Mouse (Mus musculus) layer of hippocampus, adult 2 months (tissue): ENCODE results near the gene Rpl18. TPM values are rescaled to one million over a fixed set of nuclear protein-coding genes. Genes with fewer than 3 reads are reported as not detected.

Experiments
- DNase-seq, 2 experiments: peaks; one replicate each; pipeline ENCODE4 v3.0.0; 2022; ENCODE audit warnings: low spot score in 2 of 2
- H3K27ac ChIP-seq: fragments of 200-600 bp; 2 replicates; pipeline ENCODE4 v1.8.1; 2022
- H3K4me3 ChIP-seq: fragments of 200-600 bp; 2 replicates; pipeline ENCODE4 v1.8.1; 2022; ENCODE audit warnings: mild to moderate bottlenecking
- CTCF ChIP-seq: fragments of 200-600 bp; conservative IDR thresholded peaks from 2 replicates; pipeline ENCODE4 v1.8.1; 2022; ENCODE audit warnings: antibody characterized with exemption, mild to moderate bottlenecking, moderate library complexity
- total RNA-seq, 2 experiments: library from RNA; stranded (reverse); gene quantifications; 2 replicates each; pipeline ENCODE4 v1.2.3; 2021

The Rpl18 gene
- total RNA-seq, 2 experiments from 2014 or later: 342 to 353 TPM

DNA sequence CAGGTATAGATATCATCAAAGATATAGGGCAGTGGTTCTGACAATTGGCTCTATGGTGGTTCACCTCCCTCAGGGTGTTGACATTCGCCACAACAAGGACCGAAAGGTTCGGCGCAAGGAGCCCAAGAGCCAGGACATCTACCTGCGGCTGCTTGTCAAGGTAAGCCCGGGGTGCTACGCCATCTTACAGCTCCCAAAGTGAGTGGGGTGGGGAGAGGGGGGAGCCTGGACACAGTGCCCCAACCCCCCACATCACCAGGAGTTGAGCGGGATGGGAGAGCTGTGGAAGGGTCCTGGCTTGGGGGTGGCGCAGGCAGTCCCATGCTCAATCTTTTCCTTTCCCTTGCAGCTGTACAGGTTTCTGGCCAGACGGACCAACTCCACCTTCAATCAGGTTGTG, 3.9 kb downstream of the Rpl18 start:
- Histone ChIP-seq H3K27ac (peak overlapping the region; percentile 97; the same call in 1 of the 2 replicates), H3K4me3 (peak overlapping the region; percentile 80)
- no peak for TF ChIP-seq CTCF
- DNase-seq: no peak

DNA sequence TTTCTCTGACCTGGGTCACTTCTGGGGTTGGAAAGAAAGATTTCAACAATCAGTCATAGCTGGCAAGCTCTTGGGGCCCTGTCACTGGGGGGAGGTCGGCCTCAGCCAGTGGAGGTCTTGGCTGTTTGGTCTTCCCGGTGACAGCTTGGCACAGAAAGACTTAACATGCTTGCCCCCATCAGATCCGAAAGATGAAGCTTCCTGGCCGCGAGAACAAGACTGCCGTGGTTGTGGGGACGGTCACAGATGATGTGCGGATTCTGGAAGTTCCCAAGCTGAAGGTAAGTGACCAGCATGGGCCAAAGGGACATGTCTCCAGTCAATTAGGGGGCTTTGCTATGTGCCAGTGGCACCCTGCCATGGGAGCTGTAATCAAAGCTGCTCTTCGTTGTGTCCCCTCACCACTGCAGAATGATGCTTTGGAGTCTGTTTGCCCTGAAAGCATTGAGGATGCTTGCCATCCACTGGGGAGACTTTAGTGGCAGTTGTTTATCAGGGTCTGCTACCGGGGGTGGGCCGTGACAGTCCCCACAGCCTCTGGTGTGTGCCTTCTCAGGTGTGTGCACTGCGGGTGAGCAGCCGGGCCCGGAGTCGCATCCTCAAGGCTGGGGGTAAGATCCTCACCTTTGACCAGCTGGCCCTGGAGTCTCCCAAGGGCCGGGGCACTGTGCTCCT, 4.6 kb downstream of the Rpl18 start:
- TF ChIP-seq CTCF: no peak
- H3K27ac ChIP-seq: no peak overlapping the region
- no peak for DNase-seq
- H3K4me3 ChIP-seq: no peak overlapping the region

DNA sequence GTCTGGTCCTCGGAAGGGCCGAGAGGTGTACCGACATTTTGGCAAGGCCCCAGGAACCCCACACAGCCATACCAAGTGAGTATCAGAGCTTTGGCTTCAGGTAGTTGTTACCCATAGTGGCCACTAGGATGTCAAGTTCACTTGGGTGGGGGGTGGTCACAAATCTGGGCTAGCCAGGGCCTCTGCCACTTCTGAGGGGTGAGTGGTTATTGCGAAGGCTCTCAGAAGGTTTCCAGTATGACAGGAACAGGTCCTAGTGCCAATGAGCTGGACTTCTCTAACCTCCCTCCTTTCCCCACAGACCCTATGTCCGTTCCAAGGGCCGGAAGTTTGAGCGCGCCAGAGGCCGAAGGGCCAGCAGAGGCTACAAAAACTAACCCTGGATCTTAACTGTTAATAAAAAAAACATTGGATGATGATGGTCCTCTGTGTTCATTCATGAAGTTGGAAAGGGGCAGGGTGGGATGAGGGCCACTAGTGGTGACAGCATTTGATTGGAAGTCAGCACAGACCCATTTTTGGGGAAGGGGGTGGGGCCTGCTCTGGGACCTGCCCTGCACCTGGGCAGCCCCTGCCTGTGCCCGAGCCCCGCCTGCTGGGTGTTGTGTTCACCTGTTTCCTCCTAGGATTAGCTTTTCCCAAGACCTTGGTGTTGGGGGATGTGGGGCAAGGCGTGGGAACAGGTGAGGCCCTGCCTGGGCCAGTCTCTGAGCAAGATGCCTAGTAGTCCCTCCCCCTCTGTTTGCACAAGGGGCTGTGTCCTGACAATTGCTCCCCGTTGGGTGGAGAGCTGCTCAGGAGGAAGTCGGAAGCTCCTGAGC, 5.4 kb downstream of the Rpl18 start, which contains the start of gene Fam83e:
Fam83e (plus strand) TSS at position 800 of the 821 bp plus-strand sequence.
- TF ChIP-seq CTCF: peak; percentile 56
- H3K4me3 ChIP-seq: no peak within 1 kb of the TSS
- H3K27ac ChIP-seq: no peak within 1 kb of the TSS
- DNase-seq: no peak

DNA sequence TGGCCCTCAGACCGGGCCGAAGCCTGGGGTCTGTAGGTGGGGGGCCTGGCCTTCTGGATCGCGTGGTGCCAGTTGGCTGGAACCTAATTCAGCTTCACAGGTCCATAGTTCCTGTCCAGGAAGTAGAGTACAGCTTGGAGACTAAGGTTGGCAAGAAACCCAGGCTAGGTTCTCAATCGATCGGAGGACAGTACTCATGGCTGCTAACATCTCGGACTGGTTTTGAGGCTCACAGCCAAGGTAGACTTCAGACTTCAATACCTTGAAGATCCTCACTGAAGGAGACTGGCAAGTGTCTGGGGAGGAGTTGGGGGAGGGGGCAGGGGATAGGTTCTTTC, 5.9 kb downstream of the Rpl18 start:
- Histone ChIP-seq H3K4me3 (no peak overlapping the region), H3K27ac (no peak overlapping the region)
- no peak for TF ChIP-seq CTCF
- no peak for DNase-seq

DNA sequence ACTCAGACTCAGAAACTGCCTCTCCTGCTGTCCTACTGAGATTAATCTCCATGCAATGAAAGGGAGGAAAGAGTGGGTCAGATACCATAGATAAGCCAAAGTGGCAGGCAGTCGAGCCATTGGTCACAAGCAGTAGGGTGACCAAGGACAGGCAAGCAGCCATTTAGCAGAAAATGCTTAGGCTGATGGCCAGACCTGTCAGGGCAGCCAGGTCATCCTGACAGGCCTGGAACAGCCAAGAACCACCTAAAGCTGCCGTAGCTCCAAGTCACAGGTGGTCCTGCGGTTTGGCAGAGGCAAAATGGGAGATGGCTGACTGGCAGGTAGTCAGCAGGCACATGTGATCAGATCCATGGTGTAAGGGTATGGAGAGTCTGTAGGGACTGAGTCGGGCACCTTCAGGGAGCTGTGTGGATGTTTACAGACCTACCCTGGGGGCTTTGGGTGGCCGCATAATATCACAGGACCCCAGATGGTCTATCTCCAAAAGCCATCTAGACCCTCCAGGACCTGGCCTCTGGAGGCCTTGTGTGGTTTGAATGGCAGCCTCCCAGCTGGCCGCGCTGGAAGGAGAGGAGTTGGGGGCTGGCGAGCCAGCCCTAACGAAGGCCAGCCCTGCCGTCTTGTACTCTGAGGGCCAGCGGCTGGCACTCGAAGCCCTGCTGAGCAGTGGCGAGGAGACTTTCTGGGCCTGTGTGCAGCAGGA, 6.5 kb downstream of the Rpl18 start:
- H3K27ac ChIP-seq: no peak overlapping the region
- H3K4me3 ChIP-seq: no peak overlapping the region
- TF ChIP-seq CTCF: no peak
- no peak for DNase-seq

DNA sequence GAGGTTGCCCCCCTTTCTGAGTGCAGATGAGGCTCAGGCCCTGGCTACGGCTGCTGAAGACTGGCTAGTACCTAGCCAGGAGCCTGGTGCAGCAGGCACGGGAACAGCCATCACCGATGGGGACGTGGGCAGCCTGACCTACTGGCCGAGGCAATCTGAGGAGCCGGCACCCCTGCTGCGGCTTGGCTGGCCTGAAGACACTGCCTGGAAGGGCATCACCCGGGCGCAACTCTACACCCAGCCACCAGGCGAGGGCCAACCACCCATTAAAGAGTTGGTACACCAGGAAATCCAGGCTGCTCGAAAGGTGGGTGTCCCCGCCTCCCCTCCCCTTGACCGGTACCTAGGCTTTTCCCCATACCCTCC, 7.1 kb downstream of the Rpl18 start:
- no peak for DNase-seq
- TF ChIP-seq CTCF: 0 out of 2 replicates have a peak, but pooled peaks have one; percentile 17
- Histone ChIP-seq H3K27ac (0 out of 2 replicates have a peak overlapping the region, but pooled peaks have one; percentile 36), H3K4me3 (no peak overlapping the region)

DNA sequence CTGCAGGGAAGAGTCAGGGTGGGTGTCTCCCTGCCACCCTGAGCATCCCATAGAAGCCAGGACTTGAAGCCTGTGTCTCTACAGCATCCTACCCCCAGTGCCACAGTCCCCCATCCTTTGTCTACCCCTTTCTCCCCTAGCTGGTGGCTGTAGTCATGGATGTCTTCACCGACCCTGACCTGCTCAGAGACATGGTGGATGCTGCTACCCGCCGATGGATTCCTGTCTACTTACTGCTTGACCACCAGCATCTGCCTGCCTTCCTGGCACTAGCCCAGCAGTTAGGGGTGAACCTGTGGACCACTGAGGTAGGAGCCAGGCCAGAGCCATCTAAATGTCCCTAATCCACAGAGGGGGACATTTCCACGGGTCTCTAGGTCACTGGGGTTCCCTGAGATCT, 8.0 kb downstream of the Rpl18 start:
- Histone ChIP-seq H3K4me3 (no peak overlapping the region), H3K27ac (no peak overlapping the region)
- TF ChIP-seq CTCF: no peak
- DNase-seq: no peak

DNA sequence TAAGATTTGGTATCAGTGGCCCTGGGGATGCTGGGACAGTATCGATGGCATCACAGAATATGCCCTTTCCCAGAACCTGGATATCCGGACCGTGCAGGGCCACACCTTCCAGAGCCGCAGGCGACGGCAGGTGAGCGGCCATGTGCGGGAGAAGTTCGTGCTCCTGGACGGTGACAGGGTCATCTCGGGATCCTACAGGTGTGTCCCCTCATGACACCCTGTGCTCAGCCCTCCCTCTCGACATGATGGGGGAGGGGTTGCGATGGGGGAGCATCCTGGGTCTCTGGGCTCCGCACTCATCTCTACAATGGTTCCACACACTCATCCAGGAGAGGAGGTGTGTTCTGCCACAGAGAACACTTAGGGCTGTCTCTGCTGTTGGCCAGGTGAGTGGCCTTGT, 8.5 kb downstream of the Rpl18 start:
- no peak for TF ChIP-seq CTCF
- H3K4me3 ChIP-seq: no peak overlapping the region
- no peak for DNase-seq
- H3K27ac ChIP-seq: no peak overlapping the region

DNA sequence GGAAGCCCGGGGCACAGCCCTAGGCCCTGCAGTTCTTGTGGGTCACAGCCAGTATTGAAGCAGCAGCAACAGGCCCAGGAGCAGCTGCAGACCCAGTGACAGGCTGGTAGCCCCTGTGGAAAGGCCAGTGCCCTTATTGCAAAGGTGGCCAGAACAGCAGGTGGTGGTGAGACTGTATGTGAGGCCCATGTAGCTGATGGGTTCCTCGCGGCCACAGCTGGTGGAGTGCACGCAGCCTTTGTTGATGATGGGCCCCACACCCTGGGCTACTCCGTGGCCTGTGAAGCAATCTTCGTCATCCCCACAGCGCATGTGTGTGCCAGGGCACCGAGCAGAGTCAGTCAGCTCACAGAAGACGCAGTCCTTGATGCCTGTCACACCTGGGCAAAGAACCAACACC, 9.9 kb downstream of the Rpl18 start:
- DNase-seq: no peak
- no peak for TF ChIP-seq CTCF
- Histone ChIP-seq H3K27ac (no peak overlapping the region), H3K4me3 (no peak overlapping the region)

DNA sequence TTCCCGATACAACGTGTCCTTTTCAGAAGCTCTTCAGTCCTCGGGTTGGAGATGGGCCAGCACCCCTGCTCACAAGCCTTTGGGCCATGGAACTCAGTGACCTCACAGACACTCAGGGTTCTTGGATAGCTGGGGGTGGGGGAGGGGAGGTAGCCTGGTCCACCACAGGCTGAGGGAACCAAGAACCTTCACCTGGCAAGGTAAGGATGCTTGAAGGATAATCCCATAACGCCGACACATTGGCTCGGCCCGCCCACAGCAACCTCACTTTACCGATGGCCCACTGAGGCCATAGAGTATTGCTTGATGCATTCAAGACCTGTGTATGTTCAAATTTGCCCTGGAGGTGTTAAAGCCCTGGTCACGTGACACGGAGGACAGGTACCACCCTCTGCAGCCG, 10.5 kb downstream of the Rpl18 start, which contains the start of gene Spaca4:
Spaca4 (minus strand) TSS at position 101 of the 400 bp plus-strand sequence.
- Histone ChIP-seq H3K27ac (no peak within 1 kb of the TSS), H3K4me3 (no peak within 1 kb of the TSS)
- no peak for TF ChIP-seq CTCF
- no peak for DNase-seq

DNA sequence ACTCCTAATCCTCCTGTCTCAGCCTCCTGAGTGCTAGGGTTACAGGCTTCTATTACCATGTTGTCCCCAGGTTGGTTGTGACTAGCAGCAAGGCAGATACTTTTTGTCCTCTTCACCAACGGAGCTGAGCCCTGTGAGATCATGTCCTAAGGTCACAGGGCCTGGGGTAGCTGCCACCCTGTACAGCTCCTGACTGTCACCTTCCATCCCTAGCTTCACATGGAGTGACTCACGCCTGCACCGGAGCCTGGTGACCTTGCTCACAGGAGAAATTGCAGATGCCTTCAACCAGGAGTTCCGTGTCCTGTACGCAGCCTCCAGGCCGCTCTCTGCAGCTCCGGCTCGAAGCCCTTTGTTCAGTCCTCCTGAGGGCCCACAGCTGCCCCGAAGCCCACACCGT, 11.2 kb downstream of the Rpl18 start:
- Histone ChIP-seq H3K4me3 (no peak overlapping the region), H3K27ac (no peak overlapping the region)
- DNase-seq: no peak
- TF ChIP-seq CTCF: no peak

DNA sequence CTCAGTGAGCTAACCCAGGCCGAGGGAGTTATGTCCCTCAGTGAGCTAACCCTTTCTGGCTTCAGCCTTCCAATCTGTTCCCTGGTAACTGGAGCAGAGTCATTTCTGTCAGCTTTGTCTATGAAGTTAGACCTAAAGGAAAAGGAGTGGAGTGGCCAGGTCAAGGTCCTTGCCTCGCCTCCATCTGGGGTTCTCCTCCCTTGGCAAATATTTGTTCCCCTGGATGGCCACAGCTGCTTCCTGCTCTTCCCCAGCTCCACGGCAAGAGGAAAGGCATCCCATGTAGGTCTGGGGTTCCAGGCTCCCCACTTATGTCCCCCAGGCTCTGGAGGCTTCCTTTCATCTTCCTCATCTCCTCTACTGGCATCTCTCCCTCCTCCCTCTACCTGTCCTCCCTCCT, 12.4 kb downstream of the Rpl18 start:
- Histone ChIP-seq H3K4me3 (no peak overlapping the region), H3K27ac (no peak overlapping the region)
- DNase-seq: no peak
- TF ChIP-seq CTCF: no peak
